Mouse (Mus musculus) brain, embryonic 18.5 days (tissue): ENCODE measurements at regions not wholly inside any gene's neighbourhood (a gene's known extent, or its start where the extent isn't known, plus 50 kb on each side); places are given as distances from the start of the nearest gene placed in this dataset.

ENCODE experiments used
- DNase-seq: peaks from one replicate; pipeline ENCODE4 v3.0.0-alpha.2; 2012; ENCODE audit warnings: low read depth, low spot score

DNA sequence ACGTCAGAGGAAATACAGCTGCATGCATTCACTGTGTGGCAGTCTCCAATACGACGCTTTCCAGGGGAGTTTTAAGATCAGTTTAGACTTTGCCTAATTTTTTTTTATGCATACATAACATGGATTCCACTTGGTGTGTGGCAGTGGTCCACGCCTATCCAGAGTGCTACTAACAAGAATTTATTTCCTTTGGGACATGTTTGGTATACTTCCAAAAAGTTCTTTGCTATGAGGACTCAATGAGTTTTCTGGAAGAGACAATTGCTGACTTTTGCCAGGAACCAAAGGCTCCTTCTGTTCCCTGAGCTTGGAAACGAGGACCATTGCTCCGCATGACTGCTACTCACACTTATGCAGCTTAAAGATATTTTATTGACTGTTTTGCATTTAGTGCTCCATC is 59.2 kb downstream of the Marcks start:
- no peak for DNase-seq

DNA sequence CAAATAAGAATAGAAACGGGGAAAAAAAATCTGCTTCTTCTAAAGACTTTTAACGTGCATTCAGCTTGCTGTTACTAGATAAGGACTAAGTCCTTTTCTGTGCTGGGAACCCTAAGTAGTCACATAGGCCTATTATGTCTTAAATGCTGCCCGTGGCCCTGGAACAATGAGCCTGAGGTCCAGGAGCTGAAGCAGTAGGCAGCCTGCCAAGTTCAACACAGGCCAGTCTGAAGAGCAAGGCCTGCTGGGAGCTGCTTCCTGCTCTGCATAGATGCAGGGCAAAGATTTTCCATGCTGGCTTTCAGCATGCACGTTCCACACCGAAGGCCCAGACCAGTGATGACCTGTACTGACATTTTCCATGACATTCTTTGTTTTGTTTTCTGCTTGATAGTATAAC is 60.3 kb downstream of the Marcks start:
- DNase-seq, result peak; percentile 32

DNA sequence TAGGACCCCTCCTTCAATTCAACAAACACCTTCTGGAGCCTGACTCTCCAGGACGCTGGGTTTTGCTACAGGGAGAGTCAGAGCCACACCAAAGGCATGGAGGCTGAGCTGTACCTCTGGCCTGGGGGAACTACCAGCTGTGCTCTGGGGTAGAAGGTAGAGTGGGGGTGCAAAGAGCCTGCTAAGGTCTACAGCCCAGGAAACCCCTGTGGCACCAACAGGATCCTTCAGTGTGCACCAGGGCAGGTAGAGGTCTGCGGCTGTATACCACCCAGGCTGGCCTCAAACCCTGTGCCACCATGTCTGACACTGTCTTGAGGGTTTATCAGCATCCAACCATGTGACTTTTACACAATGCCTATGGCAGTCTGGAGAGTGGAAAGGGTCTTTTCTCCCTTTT is 61.0 kb downstream of the Marcks start:
- DNase-seq, result no peak

DNA sequence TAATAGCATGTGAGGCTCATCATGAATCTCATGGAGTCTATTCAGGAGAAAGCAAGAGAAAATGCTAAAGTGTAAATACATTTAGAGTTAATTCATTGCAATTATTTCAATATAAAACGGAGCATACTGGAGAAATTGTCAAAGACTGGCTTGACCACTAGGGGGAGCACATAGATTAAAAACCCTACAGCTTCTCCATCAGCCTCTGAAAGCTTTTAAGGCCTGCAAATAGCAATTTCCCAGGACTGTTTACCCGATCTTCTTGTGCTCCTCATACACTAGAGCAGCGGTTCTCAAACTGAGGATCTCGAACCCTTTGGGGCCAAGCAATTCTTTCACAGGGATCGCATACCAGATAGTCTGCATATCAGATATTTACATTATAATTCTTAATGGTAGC is 65.9 kb downstream of the Marcks start:
- peak; percentile 60 for DNase-seq

DNA sequence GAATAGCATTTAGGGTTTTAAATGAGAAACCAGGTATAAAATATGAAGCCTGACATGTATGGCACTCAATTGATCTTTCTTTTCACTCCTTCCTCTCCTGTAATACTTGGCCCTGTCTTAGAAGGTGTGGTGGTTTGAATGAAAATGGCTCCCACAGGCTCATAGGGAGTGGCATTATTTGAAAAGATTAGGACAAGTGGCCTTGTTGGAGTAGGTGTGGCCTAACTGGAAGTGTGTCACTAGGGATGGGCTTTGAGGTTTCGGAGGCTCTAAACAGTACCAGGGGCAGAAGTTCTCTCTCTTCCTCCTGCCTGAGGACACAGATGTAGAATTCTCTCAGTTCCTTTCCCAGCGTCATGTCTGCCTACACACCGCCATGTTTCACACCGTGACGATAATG is 66.7 kb downstream of the Marcks start:
- DNase-seq, result no peak

DNA sequence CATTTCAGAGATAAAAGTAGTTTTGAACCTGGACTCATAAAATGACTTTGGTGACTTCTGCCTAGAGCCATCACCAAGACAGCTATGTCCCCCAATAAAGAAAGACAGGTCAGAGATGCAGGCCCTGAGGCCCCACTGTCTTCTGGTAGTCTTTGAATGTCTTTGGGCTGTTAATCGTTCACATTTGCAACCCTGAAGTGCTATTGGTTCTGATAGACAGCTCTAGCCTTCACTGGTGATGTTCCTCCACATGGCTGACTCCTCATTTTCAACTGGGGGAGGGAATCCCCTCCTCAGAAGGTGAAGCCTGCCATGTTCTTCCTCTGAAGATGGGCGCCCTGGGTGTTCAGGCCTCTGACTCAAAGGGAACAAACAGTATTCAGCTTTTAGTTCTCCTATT is 67.3 kb downstream of the Marcks start:
- DNase-seq, result no peak
